Mouse (Mus musculus) testis, adult 2 months (tissue): ENCODE data around the gene Tex37. TPM values are rescaled to one million over a fixed set of nuclear protein-coding genes. Genes with fewer than 3 reads are reported as not detected.

Source experiments
- H3K27ac ChIP-seq: fragments of 200-500 bp; 2 replicates; pipeline ENCODE4 v1.5.1; 2012; ENCODE audit warnings: low read depth, low read length; ENCODE audit not compliant: control insufficient read depth, insufficient read depth
- H3K27me3 ChIP-seq: fragments of 200-500 bp; 2 replicates; pipeline ENCODE4 v1.6.1; 2012; ENCODE audit warnings: mild to moderate bottlenecking, low read length, moderate library complexity; ENCODE audit not compliant: control insufficient read depth, insufficient read depth
- H3K36me3 ChIP-seq: fragments of 200-500 bp; 2 replicates; pipeline ENCODE4 v1.6.1; 2012; ENCODE audit warnings: mild to moderate bottlenecking, low read length; ENCODE audit not compliant: control insufficient read depth, insufficient read depth
- H3K4me1 ChIP-seq: fragments of 200-500 bp; 2 replicates; pipeline ENCODE4 v1.6.1; 2012; ENCODE audit warnings: low read length; ENCODE audit not compliant: control insufficient read depth, insufficient read depth
- H3K4me3 ChIP-seq: fragments of 200-500 bp; 2 replicates; pipeline ENCODE4 v1.5.1; 2012; ENCODE audit warnings: low read depth, mild to moderate bottlenecking, low read length, moderate library complexity, mixed read lengths; ENCODE audit not compliant: control insufficient read depth
- CTCF ChIP-seq: fragments of 200-500 bp; IDR thresholded peaks from 2 replicates; pipeline ENCODE4 v1.5.1; 2012; ENCODE audit warnings: low read depth, mild to moderate bottlenecking, inconsistent platforms, low read length, moderate library complexity; ENCODE audit not compliant: control insufficient read depth, insufficient read depth, insufficient replicate concordance
- POLR2A ChIP-seq: fragments of 200-500 bp; IDR thresholded peaks from 2 replicates; pipeline ENCODE4 v1.6.1; 2012; ENCODE audit warnings: low read depth, mild to moderate bottlenecking, inconsistent platforms, low read length, moderate library complexity; ENCODE audit not compliant: control insufficient read depth
- polyA plus RNA-seq: library from polyadenylated mRNA; depleted of rRNA; stranded (reverse); fragments of >200 nt; gene quantifications from 2 replicates; pipeline ENCODE4 v1.2.3, GENCODE M21; 2012

Tex37 gene
- polyA plus RNA-seq, 1 experiment: 420 TPM

DNA sequence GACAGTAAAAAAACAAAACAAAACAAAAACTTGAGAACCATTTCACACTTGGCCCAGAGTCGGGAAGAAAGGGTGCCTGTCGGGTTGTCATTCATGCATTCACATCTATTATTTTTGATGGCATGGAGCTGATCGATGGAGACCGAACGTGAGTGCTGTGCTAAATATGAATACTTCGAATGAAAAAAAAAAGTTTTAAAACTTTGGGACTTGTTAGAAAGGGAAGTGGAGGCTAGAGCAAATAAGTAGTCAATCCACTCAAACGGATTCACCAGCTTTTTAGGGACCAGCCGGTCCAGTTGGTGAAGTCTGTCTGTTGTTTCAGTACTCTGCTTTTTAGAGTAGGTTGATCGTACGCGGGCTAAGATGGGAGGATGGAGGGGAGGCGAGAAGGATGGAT, 37.1 kb upstream of the Tex37 start:
- TF ChIP-seq CTCF: no peak
- TF ChIP-seq POLR2A: no peak
- Histone ChIP-seq H3K4me1 (peaks cover 10% of the 10 kb centered on the region), H3K4me3 (peak overlapping the region; percentile 69), H3K27me3 (peaks cover 5% of the 10 kb centered on the region; the same call in 1 of the 2 replicates), H3K36me3 (no peaks in the 10 kb centered on the region), H3K27ac (no peak overlapping the region)

- Histone ChIP-seq H3K27me3 (peaks cover 5% of the 10 kb centered on the region; the same call in 1 of the 2 replicates), H3K27ac (no peak overlapping the region), H3K4me3 (no peak overlapping the region), H3K36me3 (no peaks in the 10 kb centered on the region), H3K4me1 (peaks cover 10% of the 10 kb centered on the region)
- TF ChIP-seq CTCF: no peak
- no peak for TF ChIP-seq POLR2A
Observed at GRCm38 (mm10) chr6:70955291-70955800, 36.6 kb upstream of the Tex37 start.

DNA sequence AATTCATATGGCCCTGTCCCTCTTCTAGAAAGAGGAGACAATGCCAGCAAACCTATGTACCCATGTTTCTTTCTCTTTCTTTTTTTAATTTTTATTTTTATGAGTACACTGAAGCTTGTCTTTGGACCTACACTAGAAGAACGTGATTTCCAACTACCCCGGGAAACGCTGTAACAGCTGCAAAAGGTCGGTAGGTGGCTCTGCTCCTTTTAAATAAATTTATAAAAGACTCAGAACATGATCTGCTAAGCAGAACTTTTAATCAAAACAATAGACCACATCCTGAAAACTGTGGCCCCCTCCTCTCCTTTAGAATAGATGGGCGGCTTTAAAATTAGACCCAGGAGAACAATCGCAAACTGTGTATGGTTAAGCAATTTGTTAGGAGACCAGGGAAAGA, 35.3 kb upstream of the Tex37 start:
- Histone ChIP-seq H3K4me1 (peaks cover 10% of the 10 kb centered on the region), H3K36me3 (no peaks in the 10 kb centered on the region), H3K4me3 (no peak overlapping the region), H3K27me3 (peaks cover 5% of the 10 kb centered on the region; the same call in 1 of the 2 replicates), H3K27ac (no peak overlapping the region)
- TF ChIP-seq CTCF: no peak
- no peak for TF ChIP-seq POLR2A

DNA sequence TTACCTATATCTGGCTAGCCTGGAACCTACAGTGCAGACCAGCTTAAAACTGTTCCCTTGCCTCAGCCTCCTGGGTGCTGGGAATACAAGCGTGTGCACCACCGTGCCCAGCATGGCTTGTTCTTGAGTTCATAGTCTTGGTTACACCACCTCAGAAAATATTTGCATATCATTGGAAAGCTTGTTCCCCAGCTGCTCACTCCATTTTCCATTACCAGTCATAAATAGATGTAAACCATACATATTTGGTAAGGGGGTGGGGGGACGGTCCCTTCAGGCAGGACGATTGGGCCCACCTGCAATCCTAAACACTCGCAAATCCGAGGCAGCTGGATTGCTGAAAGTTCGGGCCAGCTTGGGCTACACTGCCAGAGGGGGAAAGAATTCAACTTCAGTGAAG, 34.5 kb upstream of the Tex37 start:
- no peak overlapping the region for H3K27ac ChIP-seq
- H3K4me1 ChIP-seq: peaks cover 10% of the 10 kb centered on the region
- no peaks in the 10 kb centered on the region for H3K36me3 ChIP-seq
- peaks cover 5% of the 10 kb centered on the region; the same call in 1 of the 2 replicates for H3K27me3 ChIP-seq
- peak overlapping the region; percentile 3; the same call in 1 of the 2 replicates for H3K4me3 ChIP-seq
- no peak for TF ChIP-seq POLR2A
- TF ChIP-seq CTCF: no peak

- Histone ChIP-seq H3K27me3 (no peaks in the 10 kb centered on the region), H3K4me3 (no peak overlapping the region), H3K36me3 (no peaks in the 10 kb centered on the region), H3K4me1 (no peaks in the 10 kb centered on the region), H3K27ac (no peak overlapping the region)
- no peak for TF ChIP-seq POLR2A
- no peak for TF ChIP-seq CTCF
Observed at GRCm38 (mm10) chr6:70931801-70932200, 13.1 kb upstream of the Tex37 start.

DNA sequence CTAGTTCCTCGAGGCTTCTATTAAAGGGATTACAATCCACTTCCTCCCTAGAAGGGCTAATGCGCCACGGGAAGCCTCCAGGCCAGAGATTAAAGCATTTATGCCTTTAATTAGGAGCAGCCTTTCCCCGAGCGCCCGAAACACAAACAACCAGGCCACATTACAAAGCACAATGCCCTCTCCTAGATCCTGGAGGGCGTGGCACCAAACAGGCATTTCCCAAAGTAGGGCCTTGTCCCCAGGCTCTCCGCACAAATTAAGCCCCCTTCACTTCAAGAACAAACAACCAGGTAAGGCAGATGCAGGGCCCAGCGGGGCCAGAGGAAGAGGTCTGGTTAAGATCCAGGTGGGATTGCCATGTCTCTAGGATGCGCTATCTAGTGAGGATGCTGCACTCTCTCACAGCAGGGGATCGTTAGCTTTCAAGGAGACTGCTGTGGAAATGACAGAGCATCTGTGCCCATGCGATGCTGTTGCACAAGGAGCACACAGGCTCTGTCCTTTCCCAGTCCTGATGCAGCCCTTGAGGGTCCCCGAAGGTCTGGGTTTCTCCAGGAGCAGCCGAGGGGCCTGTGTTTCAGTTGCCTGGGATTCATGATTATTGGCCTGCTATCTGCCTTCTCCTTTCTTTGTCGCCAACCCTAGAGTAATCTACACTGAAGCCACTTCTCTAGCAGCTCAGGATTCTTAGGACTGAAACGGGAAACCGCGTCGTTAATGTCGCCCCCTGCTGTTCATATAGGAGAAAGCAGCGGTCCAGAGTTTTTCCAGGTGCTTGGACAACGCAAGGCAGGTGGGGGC, 2.7 kb upstream of the Tex37 start:
- no peaks in the 10 kb centered on the region for H3K36me3 ChIP-seq
- peak overlapping the region; percentile 64 for H3K4me3 ChIP-seq
- H3K4me1 ChIP-seq: peaks cover 3% of the 10 kb centered on the region; the same call in 1 of the 2 replicates
- no peak overlapping the region for H3K27ac ChIP-seq
- peak; percentile 62 for TF ChIP-seq CTCF
- TF ChIP-seq POLR2A: no peak
- H3K27me3 ChIP-seq: no peaks in the 10 kb centered on the region

DNA sequence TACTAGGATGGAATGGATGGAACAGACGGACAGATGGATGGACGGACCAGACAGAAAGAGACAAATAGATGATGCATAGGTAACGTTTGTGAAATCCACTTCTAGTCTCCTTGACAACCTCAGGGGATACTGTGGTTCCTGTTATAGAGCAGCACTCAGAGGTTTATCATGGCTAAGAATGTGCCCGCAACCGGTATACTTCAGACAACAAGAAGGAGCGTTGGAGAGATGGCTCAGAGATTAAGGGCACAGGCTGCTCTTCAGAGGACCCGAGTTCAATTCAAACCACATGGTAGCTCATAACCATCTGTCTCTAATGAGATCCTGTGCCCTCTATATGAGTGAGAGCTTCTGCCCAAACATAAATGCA, 6.3 kb downstream of the Tex37 start:
- Histone ChIP-seq H3K4me1 (peaks cover 2% of the 10 kb centered on the region; the same call in 1 of the 2 replicates), H3K4me3 (no peak overlapping the region), H3K27me3 (no peaks in the 10 kb centered on the region), H3K36me3 (no peaks in the 10 kb centered on the region), H3K27ac (no peak overlapping the region)
- TF ChIP-seq CTCF (no peak), POLR2A (no peak)
